Mouse (Mus musculus) heart, embryonic 12.5 days (tissue): ENCODE results near the gene Hoxa4. TPM values are rescaled to one million over a fixed set of nuclear protein-coding genes. Genes with fewer than 3 reads are reported as not detected.

Source experiments
- ATAC-seq: fragments of 200-750 bp; cut with Nextera tagmentation; 2 replicates; pipeline ENCODE4 v1.8.0; 2017; ENCODE audit warnings: moderate TSS enrichment, moderate library complexity; ENCODE audit not compliant: insufficient number of reproducible peaks, low FRiP score
- H3K27ac ChIP-seq: fragments of 300-500 bp; sonication (generic); 2 replicates; pipeline ENCODE4 v1.5.1; 2016; ENCODE audit warnings: mild to moderate bottlenecking, moderate library complexity; ENCODE audit not compliant: poor library complexity, severe bottlenecking
- H3K27me3 ChIP-seq: fragments of 300-500 bp; sonication (generic); replicated peaks from 2 replicates; pipeline ENCODE4 v1.6.1; 2016; ENCODE audit warnings: mild to moderate bottlenecking, moderate library complexity
- H3K36me3 ChIP-seq: fragments of 300-500 bp; sonication (generic); 2 replicates; pipeline ENCODE4 v1.6.1; 2016; ENCODE audit warnings: mild to moderate bottlenecking, moderate library complexity
- H3K4me1 ChIP-seq: fragments of 300-500 bp; sonication (generic); replicated peaks from 2 replicates; pipeline ENCODE4 v1.6.1; 2016; ENCODE audit warnings: mild to moderate bottlenecking
- H3K4me2 ChIP-seq: fragments of 300-500 bp; sonication (generic); 2 replicates; pipeline ENCODE4 v1.6.1; 2016; ENCODE audit warnings: mild to moderate bottlenecking, moderate library complexity
- H3K4me3 ChIP-seq: fragments of 300-500 bp; sonication (generic); 2 replicates; pipeline ENCODE4 v1.5.1; 2016; ENCODE audit warnings: mild to moderate bottlenecking
- H3K9ac ChIP-seq: fragments of 300-500 bp; sonication (generic); 2 replicates; pipeline ENCODE4 v1.6.1; 2016; ENCODE audit warnings: mild to moderate bottlenecking, moderate library complexity
- H3K9me3 ChIP-seq: fragments of 300-500 bp; sonication (generic); replicated peaks from 2 replicates; pipeline ENCODE4 v1.6.1; 2016; ENCODE audit warnings: mild to moderate bottlenecking, moderate library complexity
- WGBS: fragments of 180-500 bp; shearing (Covaris S2); methylation state at CpG from one replicate; pipeline ENCODE4 v1.1.7; 2016; 5-methylcytosine and 5-hydroxymethylcytosine counted together
- polyA plus RNA-seq: library from polyadenylated mRNA; unstranded; fragments of >200 nt; fragmentation: Nextera tagmentation; extraction: Ambion mirVana; gene quantifications from 2 replicates; pipeline ENCODE4 v1.2.1, GENCODE M21; 2016

Gene Hoxa4
- polyA plus RNA-seq, 1 experiment from 2014 or later: 0.38 TPM

GRCm38 (mm10) chr6:52182793-52183192 lies 8.8 kb downstream of the Hoxa4 start:
- no peak for ATAC-seq
- H3K36me3 ChIP-seq: no peaks in the 10 kb centered on the region
- H3K9ac ChIP-seq: no peak overlapping the region
- H3K27ac ChIP-seq: no peak overlapping the region
- H3K27me3 ChIP-seq: peaks cover 100% of the 10 kb centered on the region
- 21% methylated on average over 1 of the region's 1 CpGs for WGBS
- H3K9me3 ChIP-seq: no peaks in the 10 kb centered on the region
- no peak overlapping the region for H3K4me2 ChIP-seq
- H3K4me3 ChIP-seq: no peak overlapping the region
- H3K4me1 ChIP-seq: no peaks in the 10 kb centered on the region

DNA sequence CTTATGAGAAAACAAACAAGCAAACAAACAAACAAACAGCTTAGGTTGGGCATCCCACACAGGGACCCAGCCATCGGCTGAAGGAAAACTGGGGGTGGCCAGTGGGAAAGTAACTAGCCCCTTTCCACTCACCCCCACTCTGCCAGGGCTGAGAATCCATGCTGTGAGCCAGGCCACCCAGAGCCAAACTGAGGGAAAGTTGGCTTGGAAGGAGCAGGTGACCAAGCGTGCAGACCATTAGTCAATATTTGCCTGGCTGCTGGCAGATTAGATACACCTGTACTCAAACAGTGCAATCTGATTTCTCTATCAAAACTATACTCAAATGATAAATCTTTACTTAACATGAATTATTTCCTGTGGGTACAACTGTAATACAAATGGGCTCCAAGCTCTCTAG lies 9.5 kb downstream of the Hoxa4 start:
- no peaks in the 10 kb centered on the region for H3K9me3 ChIP-seq
- H3K36me3 ChIP-seq: no peaks in the 10 kb centered on the region
- no peak for ATAC-seq
- 28% methylated on average over 2 of the region's 2 CpGs for WGBS
- peaks cover 100% of the 10 kb centered on the region for H3K27me3 ChIP-seq
- no peak overlapping the region for H3K27ac ChIP-seq
- H3K4me1 ChIP-seq: no peaks in the 10 kb centered on the region
- H3K4me2 ChIP-seq: no peak overlapping the region
- H3K4me3 ChIP-seq: no peak overlapping the region
- no peak overlapping the region for H3K9ac ChIP-seq

- Histone ChIP-seq H3K27ac (no peak overlapping the region), H3K4me3 (no peak overlapping the region), H3K9ac (no peak overlapping the region), H3K9me3 (no peaks in the 10 kb centered on the region), H3K36me3 (no peaks in the 10 kb centered on the region), H3K4me2 (no peak overlapping the region), H3K4me1 (peaks cover 3% of the 10 kb centered on the region), H3K27me3 (peaks cover 100% of the 10 kb centered on the region)
- WGBS: 18% methylated on average over 3 of the region's 3 CpGs
- no peak; the same call in 1 of the 2 replicates for ATAC-seq
Measured at GRCm38 (mm10) chr6:52180726-52181125, 10.8 kb downstream of the Hoxa4 start.

DNA sequence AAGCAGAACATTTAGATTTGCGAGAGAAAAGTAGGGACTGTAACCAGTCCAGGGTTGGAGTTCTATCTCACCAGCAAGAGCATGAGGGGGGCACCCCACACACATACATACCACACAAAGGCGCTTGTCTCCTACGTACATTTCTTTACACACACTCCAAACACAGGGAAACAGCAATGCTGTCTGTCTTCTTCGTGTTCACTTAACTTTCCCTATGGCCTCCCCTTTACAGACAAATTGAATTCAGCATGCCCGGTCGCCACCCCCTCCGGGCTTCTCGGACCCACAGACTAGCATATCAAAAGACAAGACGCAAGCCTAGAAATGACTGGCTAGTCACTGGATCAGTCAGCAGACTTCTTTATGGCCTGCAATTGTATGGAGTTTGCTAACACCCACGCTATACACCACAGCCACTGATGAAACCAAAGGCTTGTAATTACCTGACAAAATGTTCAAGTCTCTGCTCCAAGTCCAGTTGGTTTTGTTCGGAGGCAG lies 11.3 kb downstream of the Hoxa4 start:
- peak overlapping the region; percentile 20; the same call in 1 of the 2 replicates for H3K4me2 ChIP-seq
- H3K27ac ChIP-seq: no peak overlapping the region
- H3K36me3 ChIP-seq: no peaks in the 10 kb centered on the region
- peaks cover 6% of the 10 kb centered on the region for H3K4me1 ChIP-seq
- no peak overlapping the region for H3K9ac ChIP-seq
- H3K9me3 ChIP-seq: no peaks in the 10 kb centered on the region
- H3K4me3 ChIP-seq: no peak overlapping the region
- H3K27me3 ChIP-seq: peaks cover 100% of the 10 kb centered on the region
- WGBS: 8% methylated on average over 11 of the region's 11 CpGs
- ATAC-seq: no peak

GRCm38 (mm10) chr6:52179690-52180089 lies 11.9 kb downstream of the Hoxa4 start:
- 2% methylated on average over 10 of the region's 10 CpGs for WGBS

DNA sequence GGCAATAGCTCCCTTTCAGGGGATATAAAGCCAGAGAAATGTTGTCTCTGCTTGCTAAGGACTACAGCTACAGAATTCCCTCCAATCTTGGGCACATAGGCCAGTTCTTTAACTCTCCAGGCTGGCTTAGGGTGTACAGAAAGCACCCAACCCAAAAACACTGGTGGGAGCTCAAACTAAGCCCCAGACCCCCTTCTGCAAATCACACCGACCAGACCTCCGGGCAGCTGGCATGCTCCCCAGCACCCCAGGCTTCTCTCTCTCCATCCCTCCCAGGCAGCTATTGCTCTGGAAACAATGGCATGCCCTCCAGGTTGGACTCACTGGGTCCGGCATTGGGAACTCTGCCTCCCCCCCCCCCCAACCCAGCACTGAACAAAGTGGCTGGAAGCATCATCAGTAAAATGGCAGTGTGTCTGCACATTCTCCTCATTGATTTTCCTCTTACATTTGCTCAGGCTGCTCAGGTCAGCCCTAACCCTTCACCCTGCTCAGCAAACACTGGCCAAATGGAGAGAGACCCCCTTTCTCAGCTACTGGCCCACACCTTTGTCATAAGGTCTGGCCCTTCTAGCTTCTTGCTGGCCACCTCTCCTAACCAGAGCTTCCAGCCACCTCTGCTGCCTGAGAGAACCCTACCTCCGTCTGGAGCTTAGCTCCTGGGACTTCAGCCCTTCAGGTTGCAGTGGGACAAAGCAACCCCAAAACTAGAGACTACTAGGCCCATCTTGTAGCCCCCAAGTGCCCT lies 12.5 kb downstream of the Hoxa4 start:
- Histone ChIP-seq H3K27me3 (peaks cover 97% of the 10 kb centered on the region), H3K4me1 (peaks cover 6% of the 10 kb centered on the region), H3K27ac (no peak overlapping the region), H3K9ac (no peak overlapping the region), H3K36me3 (no peaks in the 10 kb centered on the region), H3K9me3 (no peaks in the 10 kb centered on the region), H3K4me3 (peak overlapping the region; percentile 5; the same call in 1 of the 2 replicates), H3K4me2 (peak overlapping the region; percentile 20; the same call in 1 of the 2 replicates)
- no peak for ATAC-seq
- 4% methylated on average over 4 of the region's 4 CpGs for WGBS

More at GRCm38 (mm10) chr6:52179690-52180089, 11.9 kb downstream of the Hoxa4 start:
- ATAC-seq: no peak
- peaks cover 6% of the 10 kb centered on the region for H3K4me1 ChIP-seq
- H3K27ac ChIP-seq: no peak overlapping the region
- H3K27me3 ChIP-seq: peaks cover 100% of the 10 kb centered on the region
- H3K36me3 ChIP-seq: no peaks in the 10 kb centered on the region
- no peaks in the 10 kb centered on the region for H3K9me3 ChIP-seq
- no peak overlapping the region for H3K9ac ChIP-seq
- H3K4me3 ChIP-seq: no peak overlapping the region
- H3K4me2 ChIP-seq: peak overlapping the region; percentile 20; the same call in 1 of the 2 replicates

GRCm38 (mm10) chr6:52177806-52178205 lies 13.7 kb downstream of the Hoxa4 start:
- no peaks in the 10 kb centered on the region for H3K36me3 ChIP-seq
- ATAC-seq: no peak
- 6% methylated on average over 9 of the region's 9 CpGs for WGBS
- no peaks in the 10 kb centered on the region for H3K9me3 ChIP-seq
- H3K9ac ChIP-seq: no peak overlapping the region
- peaks cover 95% of the 10 kb centered on the region for H3K27me3 ChIP-seq
- H3K4me1 ChIP-seq: peaks cover 8% of the 10 kb centered on the region
- H3K27ac ChIP-seq: no peak overlapping the region
- peak overlapping the region; percentile 17; the same call in 1 of the 2 replicates for H3K4me3 ChIP-seq
- H3K4me2 ChIP-seq: peak overlapping the region; percentile 47

GRCm38 (mm10) chr6:52177061-52177735 lies 14.4 kb downstream of the Hoxa4 start, which contains the start of gene 5730596B20Rik:
TSS of gene 5730596B20Rik (plus strand) at chr6:52177498.
- Histone ChIP-seq H3K9me3 (no peaks in the 10 kb centered on the region), H3K27ac (no peak within 1 kb of the TSS), H3K4me2 (peak within 1 kb of the TSS; percentile 47), H3K4me1 (peaks cover 14% of the 10 kb centered on the region), H3K36me3 (no peaks in the 10 kb centered on the region), H3K9ac (no peak within 1 kb of the TSS), H3K27me3 (peaks cover 95% of the 10 kb centered on the region), H3K4me3 (peak within 1 kb of the TSS; percentile 40)
- ATAC-seq: no peak
- 1% methylated on average over 36 of the region's 36 CpGs for WGBS

GRCm38 (mm10) chr6:52176391-52176790 lies 15.2 kb downstream of the Hoxa4 start:
- Histone ChIP-seq H3K4me1 (peaks cover 16% of the 10 kb centered on the region), H3K4me3 (peak overlapping the region; percentile 40), H3K9ac (no peak overlapping the region), H3K27me3 (peaks cover 95% of the 10 kb centered on the region), H3K4me2 (peak overlapping the region; percentile 47), H3K9me3 (no peaks in the 10 kb centered on the region), H3K27ac (no peak overlapping the region), H3K36me3 (no peaks in the 10 kb centered on the region)
- no peak for ATAC-seq
- WGBS: under 1% methylated on average over 6 of the region's 6 CpGs

DNA sequence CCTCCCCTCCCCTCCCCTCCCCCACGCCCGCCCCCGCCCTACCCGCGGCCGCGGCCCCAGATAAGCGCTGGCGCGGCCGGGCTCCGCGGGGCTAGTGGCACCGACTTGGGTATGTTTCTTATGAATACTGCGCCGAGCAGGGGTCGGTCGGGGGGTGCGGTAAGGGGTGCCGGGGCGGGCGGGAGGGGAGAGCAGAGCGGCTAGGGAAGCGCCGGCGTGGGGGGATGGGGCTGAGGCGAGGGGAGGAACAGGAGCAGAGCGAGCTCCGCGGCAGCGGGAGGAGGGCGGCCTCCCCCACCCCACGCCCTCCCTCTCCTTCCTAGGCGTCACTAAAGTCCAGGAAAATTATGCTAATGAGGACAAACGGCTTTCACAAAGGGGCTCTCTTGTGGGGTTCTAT lies 15.7 kb downstream of the Hoxa4 start:
- H3K4me3 ChIP-seq: peak overlapping the region; percentile 40
- peak overlapping the region; percentile 21; the same call in 1 of the 2 replicates for H3K9ac ChIP-seq
- H3K4me1 ChIP-seq: peaks cover 17% of the 10 kb centered on the region
- H3K4me2 ChIP-seq: peak overlapping the region; percentile 47
- no peaks in the 10 kb centered on the region for H3K36me3 ChIP-seq
- H3K27me3 ChIP-seq: peaks cover 95% of the 10 kb centered on the region
- no peak for ATAC-seq
- H3K27ac ChIP-seq: peak overlapping the region; percentile 61
- no peaks in the 10 kb centered on the region for H3K9me3 ChIP-seq
- WGBS: 3% methylated on average over 18 of the region's 35 CpGs
